Mouse (Mus musculus): ENCODE measurements at regions not wholly inside any gene's neighbourhood (a gene's known extent, or its start where the extent isn't known, plus 50 kb on each side); places are given as distances from the start of the nearest gene placed in this dataset.

- Histone ChIP-seq H3K4me3 (ENCODE audit: low read depth, low read length) (no peak overlapping the region), H3K27ac (ENCODE audit: low read depth, low read length) (no peak overlapping the region), H3K9ac (ENCODE audit: low read length) (no peak overlapping the region), H3K4me1 (ENCODE audit: control insufficient read depth, insufficient read depth, low read length) (no peaks in the 10 kb centered on the region), H3K9me3 (ENCODE audit: control insufficient read depth, low read length) (no peaks in the 10 kb centered on the region), H3K4me2 (ENCODE audit: low read depth) (no peak overlapping the region), H3K27me3 (ENCODE audit: control insufficient read depth, insufficient read depth, low read length) (no peaks in the 10 kb centered on the region), H3K36me3 (ENCODE audit: control insufficient read depth, insufficient read depth, low read length) (no peaks in the 10 kb centered on the region)
- ATAC-seq (ENCODE audit: insufficient read depth, low FRiP score, low TSS enrichment) (no peak), DNase-seq (ENCODE audit: low spot score) (no peak)
- 78% methylated on average over 3 of the region's 3 CpGs for WGBS
Observed at GRCm38 (mm10) chr12:35303764-35304717, 230.8 kb downstream of the Ahr start.

DNA sequence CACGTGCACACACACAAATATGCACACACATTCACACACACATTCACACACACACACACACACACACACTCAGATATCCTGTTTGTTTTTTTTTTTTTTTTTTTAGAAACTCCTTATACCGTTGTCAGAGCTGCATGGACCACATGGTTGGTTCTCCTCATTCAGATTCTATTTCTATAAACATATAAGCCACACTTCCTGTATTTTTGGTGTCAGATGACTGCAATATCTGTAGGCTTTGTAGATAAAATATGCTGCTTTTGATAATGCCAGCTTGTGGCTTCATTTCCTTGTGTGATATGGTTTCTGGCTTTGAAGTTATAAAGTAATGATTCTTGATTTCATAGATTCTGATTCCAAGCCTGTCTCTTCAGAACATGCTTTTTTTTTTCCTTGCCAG lies 231.7 kb downstream of the Ahr start:
- H3K36me3 ChIP-seq (ENCODE audit: control insufficient read depth, insufficient read depth, low read length) = no peaks in the 10 kb centered on the region
- no peak overlapping the region for H3K27ac ChIP-seq (ENCODE audit: low read depth, low read length)
- ATAC-seq (ENCODE audit: insufficient read depth, low FRiP score, low TSS enrichment) = no peak
- H3K4me3 ChIP-seq (ENCODE audit: low read depth, low read length) = no peak overlapping the region
- H3K4me1 ChIP-seq (ENCODE audit: control insufficient read depth, insufficient read depth, low read length) = no peaks in the 10 kb centered on the region
- H3K4me2 ChIP-seq (ENCODE audit: low read depth) = no peak overlapping the region
- no peak for DNase-seq (ENCODE audit: low spot score)
- 92% methylated on average over 2 of the region's 2 CpGs for WGBS
- no peaks in the 10 kb centered on the region for H3K9me3 ChIP-seq (ENCODE audit: control insufficient read depth, low read length)
- H3K9ac ChIP-seq (ENCODE audit: low read length) = no peak overlapping the region
- H3K27me3 ChIP-seq (ENCODE audit: control insufficient read depth, insufficient read depth, low read length) = no peaks in the 10 kb centered on the region

DNA sequence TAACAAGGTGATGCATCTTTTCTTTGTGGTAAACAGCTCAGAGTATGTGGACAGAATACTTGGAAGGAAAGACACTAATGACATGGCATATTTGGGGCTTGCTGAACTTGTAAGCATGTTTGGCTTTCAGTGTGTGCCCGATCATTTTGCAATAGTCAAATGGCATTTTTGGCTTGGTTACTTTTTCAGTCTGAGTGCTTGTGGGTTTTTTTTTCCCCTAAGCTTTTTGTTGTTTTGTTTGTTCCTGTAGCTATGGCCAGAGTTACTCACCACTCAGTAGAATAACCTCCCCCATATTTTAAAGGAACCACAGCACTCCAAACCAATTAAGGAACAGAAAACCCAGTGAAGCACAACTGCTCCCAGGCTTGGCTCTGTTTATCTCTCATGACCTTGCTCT lies 240.2 kb downstream of the Ahr start:
- H3K4me2 ChIP-seq (ENCODE audit: low read depth) = no peak overlapping the region
- WGBS = 100% methylated on average over 1 of the region's 1 CpGs
- no peaks in the 10 kb centered on the region for H3K36me3 ChIP-seq (ENCODE audit: control insufficient read depth, insufficient read depth, low read length)
- H3K9ac ChIP-seq (ENCODE audit: low read length) = no peak overlapping the region
- H3K9me3 ChIP-seq (ENCODE audit: control insufficient read depth, low read length) = no peaks in the 10 kb centered on the region
- DNase-seq (ENCODE audit: low spot score) (no peak), ATAC-seq (ENCODE audit: insufficient read depth, low FRiP score, low TSS enrichment) (no peak)
- H3K4me1 ChIP-seq (ENCODE audit: control insufficient read depth, insufficient read depth, low read length) = no peaks in the 10 kb centered on the region
- no peak overlapping the region for H3K4me3 ChIP-seq (ENCODE audit: low read depth, low read length)
- H3K27ac ChIP-seq (ENCODE audit: low read depth, low read length) = no peak overlapping the region
- H3K27me3 ChIP-seq (ENCODE audit: control insufficient read depth, insufficient read depth, low read length) = no peaks in the 10 kb centered on the region

GRCm38 (mm10) chr12:35293566-35293965 lies 241.3 kb downstream of the Ahr start:
- Histone ChIP-seq H3K4me1 (ENCODE audit: control insufficient read depth, insufficient read depth, low read length) (no peaks in the 10 kb centered on the region), H3K4me3 (ENCODE audit: low read depth, low read length) (no peak overlapping the region), H3K27ac (ENCODE audit: low read depth, low read length) (no peak overlapping the region), H3K9me3 (ENCODE audit: control insufficient read depth, low read length) (no peaks in the 10 kb centered on the region), H3K27me3 (ENCODE audit: control insufficient read depth, insufficient read depth, low read length) (no peaks in the 10 kb centered on the region), H3K9ac (ENCODE audit: low read length) (no peak overlapping the region), H3K4me2 (ENCODE audit: low read depth) (no peak overlapping the region), H3K36me3 (ENCODE audit: control insufficient read depth, insufficient read depth, low read length) (no peaks in the 10 kb centered on the region)
- no peak for DNase-seq (ENCODE audit: low spot score)
- WGBS = 76% methylated on average over 2 of the region's 2 CpGs
- ATAC-seq (ENCODE audit: insufficient read depth, low FRiP score, low TSS enrichment) = no peak

DNA sequence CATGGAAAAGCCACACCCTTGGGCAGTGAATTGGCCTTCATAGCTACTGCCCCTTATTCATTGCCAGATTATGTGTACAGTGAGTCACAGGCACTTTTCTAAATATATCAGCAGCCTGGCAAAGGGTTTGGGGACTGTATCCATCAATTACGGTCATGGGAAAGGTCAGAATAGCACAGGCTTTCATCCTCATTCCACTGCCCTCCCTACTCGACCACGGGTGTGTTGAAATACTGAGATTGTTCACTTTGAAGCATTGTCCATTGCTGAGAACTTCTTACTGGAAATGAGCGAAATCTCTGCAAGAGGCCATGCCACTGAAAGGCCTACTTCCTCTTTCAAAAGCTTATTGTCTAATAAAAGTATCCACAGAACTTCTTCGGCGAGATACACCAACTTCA lies 242.9 kb downstream of the Ahr start:
- Histone ChIP-seq H3K4me2 (ENCODE audit: low read depth) (no peak overlapping the region), H3K4me3 (ENCODE audit: low read depth, low read length) (no peak overlapping the region), H3K9me3 (ENCODE audit: control insufficient read depth, low read length) (no peaks in the 10 kb centered on the region), H3K4me1 (ENCODE audit: control insufficient read depth, insufficient read depth, low read length) (no peaks in the 10 kb centered on the region), H3K27me3 (ENCODE audit: control insufficient read depth, insufficient read depth, low read length) (no peaks in the 10 kb centered on the region), H3K27ac (ENCODE audit: low read depth, low read length) (no peak overlapping the region), H3K9ac (ENCODE audit: low read length) (no peak overlapping the region), H3K36me3 (ENCODE audit: control insufficient read depth, insufficient read depth, low read length) (no peaks in the 10 kb centered on the region)
- no peak for DNase-seq (ENCODE audit: low spot score)
- 78% methylated on average over 6 of the region's 6 CpGs for WGBS
- no peak for ATAC-seq (ENCODE audit: insufficient read depth, low FRiP score, low TSS enrichment)

DNA sequence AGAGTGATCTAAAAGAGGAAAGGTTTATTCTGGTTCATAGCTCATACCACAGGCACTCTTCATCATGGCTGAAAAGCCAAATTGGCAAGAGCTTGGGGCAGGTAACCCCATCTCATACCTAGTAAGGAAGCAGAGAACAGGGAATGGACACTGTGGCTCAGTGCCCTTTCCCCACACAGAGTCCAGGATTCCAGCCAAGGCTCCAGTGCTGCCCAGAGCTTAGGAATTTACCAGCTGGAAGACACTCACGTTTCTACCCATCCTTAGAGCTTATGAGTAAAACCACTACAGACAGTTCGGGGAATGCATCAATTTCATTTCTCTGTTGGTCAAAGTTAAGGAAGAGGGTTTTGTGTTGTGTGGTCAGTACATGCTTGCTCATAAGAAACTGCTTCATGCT lies 241.0 kb downstream of the Snx13 start:
- no peak for ATAC-seq (ENCODE audit: insufficient read depth, low FRiP score, low TSS enrichment)
- Histone ChIP-seq H3K4me2 (ENCODE audit: low read depth) (no peak overlapping the region), H3K4me1 (ENCODE audit: control insufficient read depth, insufficient read depth, low read length) (no peaks in the 10 kb centered on the region), H3K9me3 (ENCODE audit: control insufficient read depth, low read length) (no peaks in the 10 kb centered on the region), H3K36me3 (ENCODE audit: control insufficient read depth, insufficient read depth, low read length) (no peaks in the 10 kb centered on the region), H3K4me3 (ENCODE audit: low read depth, low read length) (no peak overlapping the region), H3K9ac (ENCODE audit: low read length) (no peak overlapping the region), H3K27me3 (ENCODE audit: control insufficient read depth, insufficient read depth, low read length) (no peaks in the 10 kb centered on the region), H3K27ac (ENCODE audit: low read depth, low read length) (no peak overlapping the region)
- no peak for DNase-seq (ENCODE audit: low spot score)
- 75% methylated on average over 2 of the region's 2 CpGs for WGBS

- ATAC-seq (ENCODE audit: insufficient read depth, low FRiP score, low TSS enrichment) = no peak
- H3K27me3 ChIP-seq (ENCODE audit: control insufficient read depth, insufficient read depth, low read length) = no peaks in the 10 kb centered on the region
- 87% methylated on average over 3 of the region's 3 CpGs for WGBS
- no peaks in the 10 kb centered on the region for H3K4me1 ChIP-seq (ENCODE audit: control insufficient read depth, insufficient read depth, low read length)
- no peaks in the 10 kb centered on the region for H3K36me3 ChIP-seq (ENCODE audit: control insufficient read depth, insufficient read depth, low read length)
- no peak overlapping the region for H3K4me3 ChIP-seq (ENCODE audit: low read depth, low read length)
- H3K27ac ChIP-seq (ENCODE audit: low read depth, low read length) = no peak overlapping the region
- no peak overlapping the region for H3K4me2 ChIP-seq (ENCODE audit: low read depth)
- no peaks in the 10 kb centered on the region for H3K9me3 ChIP-seq (ENCODE audit: control insufficient read depth, low read length)
- H3K9ac ChIP-seq (ENCODE audit: low read length) = no peak overlapping the region
- no peak for DNase-seq (ENCODE audit: low spot score)
Observed at GRCm38 (mm10) chr12:35287570-35287969, 240.6 kb downstream of the Snx13 start.

DNA sequence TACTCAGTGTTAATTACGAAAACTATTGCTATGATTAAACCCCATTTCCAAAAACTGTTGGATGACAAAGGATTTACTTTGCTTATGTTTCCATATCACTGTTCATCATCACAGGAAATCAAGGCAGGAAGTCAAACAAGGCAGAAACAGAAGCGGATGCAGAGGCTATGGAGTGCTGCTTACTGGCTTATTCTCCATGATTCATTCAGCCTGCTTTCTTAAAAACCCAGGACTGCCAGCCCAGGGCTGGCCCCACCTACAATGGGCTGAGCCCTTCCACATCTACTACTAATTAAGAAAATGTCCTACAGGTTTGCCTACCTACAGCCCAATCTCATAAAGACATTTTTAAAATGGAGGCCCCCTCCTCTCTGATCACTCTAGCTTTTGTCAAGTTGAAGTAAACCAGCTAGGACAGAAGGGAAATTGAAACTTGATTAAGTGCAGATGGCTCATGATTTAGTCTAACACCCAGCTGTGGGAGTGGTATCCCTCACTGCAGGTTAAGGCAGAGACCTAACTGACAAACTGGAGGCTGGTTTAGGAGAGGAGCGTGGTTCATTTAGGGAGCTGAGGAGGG lies 240.1 kb downstream of the Snx13 start:
- no peaks in the 10 kb centered on the region for H3K4me1 ChIP-seq (ENCODE audit: control insufficient read depth, insufficient read depth, low read length)
- H3K36me3 ChIP-seq (ENCODE audit: control insufficient read depth, insufficient read depth, low read length) = no peaks in the 10 kb centered on the region
- no peak overlapping the region for H3K4me3 ChIP-seq (ENCODE audit: low read depth, low read length)
- 90% methylated on average over 3 of the region's 3 CpGs for WGBS
- no peak overlapping the region for H3K9ac ChIP-seq (ENCODE audit: low read length)
- H3K27ac ChIP-seq (ENCODE audit: low read depth, low read length) = no peak overlapping the region
- DNase-seq (ENCODE audit: low spot score) (no peak), ATAC-seq (ENCODE audit: insufficient read depth, low FRiP score, low TSS enrichment) (no peak)
- no peak overlapping the region for H3K4me2 ChIP-seq (ENCODE audit: low read depth)
- no peaks in the 10 kb centered on the region for H3K9me3 ChIP-seq (ENCODE audit: control insufficient read depth, low read length)
- no peaks in the 10 kb centered on the region for H3K27me3 ChIP-seq (ENCODE audit: control insufficient read depth, insufficient read depth, low read length)

DNA sequence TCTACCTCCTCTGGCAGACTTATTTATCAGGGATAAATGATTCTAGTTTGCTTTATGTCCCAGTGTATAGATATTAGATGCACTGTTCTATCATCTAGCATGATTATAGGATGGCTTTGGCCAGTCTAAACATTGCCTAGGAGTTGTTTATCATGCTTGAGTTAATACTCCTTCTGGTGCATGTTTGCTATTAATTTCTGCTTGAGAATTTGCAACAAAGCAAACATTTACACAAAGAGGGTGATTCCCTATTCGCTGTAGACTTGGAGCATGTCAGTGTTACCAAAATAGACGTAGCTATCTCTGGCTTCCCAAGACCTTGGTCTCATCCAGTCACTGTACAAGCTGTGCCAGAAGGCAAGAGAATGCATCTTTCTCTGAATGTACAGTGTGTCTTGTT lies 237.4 kb downstream of the Snx13 start:
- Histone ChIP-seq H3K4me3 (ENCODE audit: low read depth, low read length) (no peak overlapping the region), H3K9ac (ENCODE audit: low read length) (no peak overlapping the region), H3K36me3 (ENCODE audit: control insufficient read depth, insufficient read depth, low read length) (no peaks in the 10 kb centered on the region), H3K4me1 (ENCODE audit: control insufficient read depth, insufficient read depth, low read length) (no peaks in the 10 kb centered on the region), H3K4me2 (ENCODE audit: low read depth) (no peak overlapping the region), H3K27ac (ENCODE audit: low read depth, low read length) (no peak overlapping the region), H3K9me3 (ENCODE audit: control insufficient read depth, low read length) (no peaks in the 10 kb centered on the region), H3K27me3 (ENCODE audit: control insufficient read depth, insufficient read depth, low read length) (no peaks in the 10 kb centered on the region)
- no peak for ATAC-seq (ENCODE audit: insufficient read depth, low FRiP score, low TSS enrichment)
- 80% methylated on average over 2 of the region's 2 CpGs for WGBS
- DNase-seq (ENCODE audit: low spot score) = no peak
